Mouse (Mus musculus): Measurements from ENCODE around the gene Wdr95. TPM values are rescaled to one million over a fixed set of nuclear protein-coding genes. Genes with fewer than 3 reads are reported as not detected.

Gene Wdr95
- total RNA-seq, 2 experiments from 2014 or later = 0.30 TPM; not detected in 1

DNA sequence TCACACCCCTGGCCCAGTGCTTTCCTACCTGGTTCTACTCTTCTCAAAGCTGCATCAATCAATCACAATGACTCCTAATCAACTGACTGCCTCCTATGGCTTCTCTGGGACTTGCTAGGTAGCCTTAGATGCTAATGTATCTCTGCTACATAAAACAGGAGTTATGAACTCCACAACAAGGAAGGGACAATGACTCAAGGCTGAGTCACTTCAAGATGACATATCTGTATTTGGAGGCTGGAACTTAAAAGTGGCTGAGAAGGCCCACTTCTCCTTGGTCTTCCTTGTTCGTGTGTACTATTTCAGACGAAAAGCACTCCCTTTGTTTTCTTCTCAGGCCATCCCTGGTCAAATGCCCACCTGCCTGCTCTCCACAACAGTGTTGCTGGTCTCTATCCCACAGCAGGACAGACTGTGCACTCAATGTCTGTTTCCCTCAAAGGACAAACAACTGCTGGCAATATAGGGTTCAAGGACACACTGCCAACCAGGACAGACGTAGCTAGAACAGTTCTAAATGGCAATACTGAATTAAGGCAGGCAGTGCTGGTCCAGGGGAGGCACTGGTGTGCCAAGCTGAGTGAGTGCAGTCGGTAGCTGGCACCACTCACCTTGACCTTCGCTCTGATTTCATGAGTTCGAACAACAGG is 89.4 kb downstream of the Wdr95 start:
- no peak for DNase-seq

DNA sequence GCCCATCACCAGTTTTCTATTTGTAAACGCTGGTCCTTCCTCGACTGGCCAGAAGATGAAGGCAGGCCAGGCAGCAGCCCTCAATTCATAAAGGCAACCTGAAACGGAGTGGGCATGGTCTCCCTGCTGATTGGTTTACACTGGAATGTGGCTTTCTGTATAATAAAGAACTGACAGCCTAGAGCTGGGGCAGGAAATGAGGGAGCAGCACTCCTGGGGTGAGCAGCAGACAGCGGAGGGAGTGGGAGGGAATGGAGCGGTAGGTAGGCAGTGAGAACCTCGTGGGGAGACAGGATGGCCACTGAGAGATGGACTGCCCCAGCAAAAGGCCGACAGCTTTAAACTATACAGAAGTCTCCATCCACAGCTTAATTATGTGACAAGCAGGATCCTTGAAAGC is 93.7 kb downstream of the Wdr95 start:
- intact Hi-C loops (cut with DNase I) = no loop called here
- DNase-seq = no peak

More for the DNA sequence above, 89.4 kb downstream of the Wdr95 start:
- intact Hi-C loops (cut with DNase I) = no loop called here

DNA sequence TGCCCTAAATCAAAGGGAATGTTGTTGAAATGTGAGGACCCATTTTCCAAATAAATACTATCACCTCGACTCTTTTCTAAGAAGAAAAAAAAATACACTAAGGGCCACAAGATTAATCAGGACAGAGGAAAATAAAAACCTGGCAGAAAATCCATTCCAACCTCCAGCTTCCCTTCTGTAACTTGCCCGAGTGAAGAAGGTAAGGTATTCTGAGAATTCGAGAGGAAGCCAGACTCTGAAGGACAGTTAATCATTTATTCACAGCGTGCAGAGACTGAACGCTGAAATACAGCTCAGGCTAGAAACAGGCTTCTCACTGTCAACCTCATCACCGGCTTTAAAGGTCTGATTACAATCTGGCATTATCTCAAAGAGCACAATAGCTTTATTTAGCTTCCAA is 94.2 kb downstream of the Wdr95 start:
- intact Hi-C loops (cut with DNase I) = no loop called here
- DNase-seq = no peak

DNA sequence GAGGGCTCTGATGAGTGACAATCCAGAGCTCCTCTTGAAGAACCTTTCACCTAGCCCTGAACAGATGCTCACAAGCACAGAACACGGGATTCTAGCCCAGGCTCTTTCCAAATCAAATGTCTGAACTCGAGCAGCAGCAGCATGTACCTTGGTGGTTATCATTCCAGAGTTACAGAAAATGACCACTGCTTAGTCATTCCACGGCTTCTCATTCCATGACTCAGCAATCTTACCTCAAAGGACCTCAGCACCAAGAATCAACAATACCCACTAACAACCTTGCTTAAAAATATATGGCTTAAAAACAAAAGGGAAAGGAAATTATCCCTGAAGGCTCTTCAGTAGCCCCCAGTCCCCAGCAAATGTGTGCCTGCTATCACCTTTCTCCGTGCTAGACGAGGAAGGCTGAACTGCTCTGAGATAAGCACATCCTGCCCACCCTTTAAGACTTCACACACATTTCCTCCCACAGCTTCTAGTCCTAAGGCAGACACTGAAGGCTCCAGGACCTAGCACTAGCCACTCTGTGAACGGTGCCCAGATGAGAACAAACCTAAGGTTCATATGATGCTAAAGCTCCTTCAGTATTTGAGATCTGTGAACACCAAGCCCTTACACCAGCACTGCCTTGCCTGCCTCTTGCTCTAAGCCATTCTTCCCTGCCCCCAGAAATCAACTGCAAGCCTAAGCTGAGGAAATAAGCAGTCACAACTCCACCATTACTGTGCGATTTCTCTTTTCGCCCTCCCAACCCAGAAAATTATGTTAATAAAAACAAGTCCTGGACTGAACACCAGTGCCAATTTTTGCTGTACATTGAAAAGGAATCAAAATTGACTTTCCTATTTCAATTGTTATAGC is 95.6 kb downstream of the Wdr95 start:
- intact Hi-C loops (cut with DNase I) = no loop called here

DNA sequence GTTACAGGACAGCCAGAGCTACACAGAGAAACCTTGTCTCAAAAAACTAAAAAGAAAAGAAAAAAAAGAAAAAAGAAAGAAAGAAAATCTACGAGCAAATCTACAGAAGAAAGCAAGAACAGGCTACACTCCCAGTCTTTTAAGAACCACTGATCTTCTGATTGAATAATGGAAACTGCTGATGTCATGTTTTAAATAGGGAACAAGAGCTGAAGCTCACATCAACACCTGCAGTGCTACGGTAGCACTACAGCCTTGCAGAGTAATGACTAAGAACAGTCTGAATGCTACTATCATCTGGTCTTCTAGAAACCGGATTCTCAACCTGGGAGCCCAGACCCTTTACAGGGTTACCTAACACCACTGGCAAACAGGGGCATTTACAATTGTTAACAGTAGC is 97.1 kb downstream of the Wdr95 start:
- no peak for DNase-seq
- intact Hi-C loops (cut with DNase I) = no loop called here

More for the DNA sequence above, 95.6 kb downstream of the Wdr95 start:
- DNase-seq = no peak

DNA sequence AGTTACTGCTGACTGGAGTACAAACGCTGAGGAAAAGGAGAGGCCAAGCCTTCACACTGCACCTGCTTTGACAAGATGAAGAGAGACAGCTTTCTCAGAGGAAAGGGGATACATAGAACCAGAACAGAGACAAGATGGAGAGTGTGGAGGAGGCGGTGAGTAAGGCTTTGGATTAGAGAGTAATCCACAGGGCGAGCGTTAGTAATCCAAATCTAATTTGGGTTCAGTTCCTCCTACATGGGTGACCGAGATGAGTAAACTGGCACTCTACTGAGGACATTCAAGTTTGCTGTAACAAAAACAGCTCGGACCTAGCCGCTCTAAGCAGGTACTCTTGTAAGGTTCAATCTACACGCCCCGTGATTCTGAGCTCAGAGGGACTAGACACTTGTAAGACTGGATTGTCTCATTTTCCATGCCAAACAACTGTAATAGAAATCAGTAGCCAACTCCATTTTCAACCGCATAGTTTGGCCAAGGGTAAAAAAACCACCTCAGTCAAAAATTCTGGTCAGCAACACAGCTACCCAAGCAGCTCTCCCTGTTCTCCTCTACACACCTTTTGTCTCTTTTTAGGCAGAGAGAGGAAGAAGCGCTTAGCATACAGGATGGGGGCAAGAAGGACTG is 106.0 kb downstream of the Wdr95 start:
- intact Hi-C loops (cut with DNase I) = no loop called here
- no peak for DNase-seq

DNA sequence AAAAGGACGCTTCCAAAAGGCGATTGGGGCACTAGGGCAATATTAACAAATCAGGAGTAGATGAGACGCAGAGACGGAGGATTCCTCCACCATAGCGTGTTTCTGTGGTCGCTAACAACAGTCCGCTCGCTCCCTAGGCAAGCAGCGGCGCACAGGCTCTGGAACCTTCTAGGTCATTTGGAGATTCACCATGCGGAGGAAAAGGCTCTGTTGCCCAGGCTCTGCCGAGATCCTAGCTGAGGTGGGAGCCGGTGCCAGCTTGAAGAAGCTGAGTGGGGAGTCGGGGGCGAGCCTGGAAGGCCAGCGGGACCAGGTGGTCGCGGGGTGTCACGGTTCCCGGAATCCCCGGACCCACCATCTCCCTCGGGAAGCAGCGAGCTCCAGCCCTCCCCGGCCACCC is 107.1 kb downstream of the Wdr95 start:
- intact Hi-C loops (cut with DNase I) = no loop called here
- peak in 1 of 2 experiments; percentile 10 for DNase-seq

DNA sequence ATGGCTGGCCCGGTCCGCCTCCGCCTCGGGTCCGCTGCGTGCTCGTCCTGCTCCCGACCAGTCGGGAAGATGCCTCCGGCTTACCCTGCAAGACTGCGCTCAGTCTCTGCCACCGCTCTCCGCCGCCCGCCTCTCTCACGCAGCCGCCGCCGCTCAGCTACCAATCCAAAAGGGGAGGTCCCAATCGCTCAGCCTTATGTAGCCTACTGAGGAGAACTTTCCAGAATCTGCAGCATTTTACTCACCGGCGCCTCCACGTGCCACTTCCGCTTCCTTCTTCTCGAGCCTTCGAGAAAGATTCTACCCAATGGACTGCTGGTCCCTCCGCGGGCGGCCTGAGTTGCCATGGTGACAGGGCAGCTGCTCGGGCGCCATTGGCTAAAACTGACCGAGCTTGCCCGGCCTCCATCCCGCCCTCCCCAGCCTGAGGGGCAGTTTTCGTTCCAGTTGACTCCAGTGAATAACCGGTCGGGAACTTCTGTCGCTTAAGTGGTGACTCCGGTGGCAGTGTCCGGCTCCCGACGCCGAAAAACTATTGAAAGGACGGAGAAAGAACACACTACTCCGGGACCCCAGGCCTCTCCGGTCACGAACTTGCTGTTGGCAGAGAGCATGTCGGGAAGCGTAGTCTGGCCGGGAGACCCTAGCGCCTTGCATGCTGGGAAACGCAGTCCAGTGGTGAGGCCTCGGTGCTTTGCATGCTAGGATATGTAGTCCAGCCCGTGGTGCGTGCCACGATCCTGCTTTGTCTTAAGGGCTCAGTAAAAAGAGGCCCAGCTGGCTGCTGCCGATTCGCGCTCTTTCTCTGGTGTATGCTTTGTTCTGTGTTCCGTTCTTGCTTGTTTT is 107.8 kb downstream of the Wdr95 start, which contains the start of gene Hsph1:
Gene Hsph1 (minus strand): TSS at position 302 of the 846 bp plus-strand sequence.
- DNase-seq = peak; percentile 94 to 98
- intact Hi-C loops (cut with DNase I) = no loop called here

DNA sequence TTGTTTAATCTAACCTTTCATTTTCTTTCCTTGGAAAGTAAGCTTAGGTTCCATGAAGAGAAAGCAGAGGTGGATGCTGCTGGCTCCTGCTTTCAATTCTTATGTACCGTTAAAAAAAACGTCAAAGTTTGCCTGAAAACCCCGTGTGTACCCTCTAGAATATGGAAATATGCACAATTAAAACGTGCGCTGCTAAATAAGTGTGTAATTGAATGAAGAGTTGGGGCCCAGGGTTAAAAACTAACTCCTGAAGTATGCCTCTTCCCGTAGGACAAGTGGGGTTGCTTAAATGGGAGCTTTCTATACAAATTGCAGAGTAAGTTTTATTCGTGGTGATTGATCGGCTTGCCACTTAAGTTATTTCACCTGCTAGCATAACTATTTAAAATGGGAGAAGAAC is 108.8 kb downstream of the Wdr95 start:
- intact Hi-C loops (cut with DNase I) = no loop called here

DNA sequence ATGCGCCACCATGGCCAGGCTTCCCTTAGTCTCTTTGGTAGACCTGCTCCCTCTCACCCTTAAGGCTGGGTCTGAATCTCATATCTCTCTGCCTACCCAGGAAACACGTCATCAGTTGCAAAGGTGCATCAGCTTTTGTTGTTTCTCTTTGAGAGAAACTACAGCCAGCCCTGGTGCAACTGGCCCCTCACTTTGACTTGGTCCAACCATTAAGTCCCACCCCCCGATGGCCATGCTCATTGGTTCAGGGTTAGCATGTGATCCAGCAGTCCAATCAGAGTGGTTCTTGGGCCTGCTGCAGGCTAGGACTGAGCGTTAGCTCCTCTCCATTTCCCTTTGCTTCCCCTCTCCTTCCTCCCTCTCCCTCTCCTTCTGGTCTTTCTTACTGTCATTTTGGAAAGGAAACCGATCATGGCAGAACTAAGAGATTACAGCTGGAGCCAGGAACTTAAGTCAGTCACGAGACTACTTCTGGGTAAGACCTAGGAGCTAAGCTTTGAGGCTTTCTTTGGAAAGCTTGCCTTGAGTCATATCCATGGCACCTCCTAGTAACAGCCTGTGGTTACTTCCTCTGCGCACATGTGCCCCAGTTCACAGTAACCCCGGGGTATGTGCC is 112.9 kb downstream of the Wdr95 start:
- DNase-seq = no peak
- intact Hi-C loops (cut with DNase I) = no loop called here

More for the DNA sequence above, 108.8 kb downstream of the Wdr95 start:
- no peak for DNase-seq

DNA sequence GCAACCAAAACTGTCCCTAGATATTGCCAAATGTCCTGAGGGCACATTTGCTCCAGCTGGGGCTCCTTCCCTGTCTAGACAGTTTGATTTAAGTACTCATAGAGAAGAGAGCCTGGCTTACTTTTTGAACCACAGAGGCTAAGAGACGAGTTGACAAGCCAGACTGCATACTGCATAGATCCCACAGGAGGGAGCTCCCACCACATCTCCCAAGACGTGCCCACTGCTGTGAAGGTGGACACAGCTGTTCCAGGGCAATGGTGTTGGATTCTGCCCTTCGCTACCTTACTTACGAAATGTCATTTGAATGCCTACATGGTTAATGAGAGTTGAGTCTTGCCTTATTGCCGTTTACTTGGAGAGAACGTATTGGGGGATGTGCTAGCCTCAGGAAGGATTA is 113.9 kb downstream of the Wdr95 start:
- DNase-seq = no peak
- intact Hi-C loops (cut with DNase I) = no loop called here

DNA sequence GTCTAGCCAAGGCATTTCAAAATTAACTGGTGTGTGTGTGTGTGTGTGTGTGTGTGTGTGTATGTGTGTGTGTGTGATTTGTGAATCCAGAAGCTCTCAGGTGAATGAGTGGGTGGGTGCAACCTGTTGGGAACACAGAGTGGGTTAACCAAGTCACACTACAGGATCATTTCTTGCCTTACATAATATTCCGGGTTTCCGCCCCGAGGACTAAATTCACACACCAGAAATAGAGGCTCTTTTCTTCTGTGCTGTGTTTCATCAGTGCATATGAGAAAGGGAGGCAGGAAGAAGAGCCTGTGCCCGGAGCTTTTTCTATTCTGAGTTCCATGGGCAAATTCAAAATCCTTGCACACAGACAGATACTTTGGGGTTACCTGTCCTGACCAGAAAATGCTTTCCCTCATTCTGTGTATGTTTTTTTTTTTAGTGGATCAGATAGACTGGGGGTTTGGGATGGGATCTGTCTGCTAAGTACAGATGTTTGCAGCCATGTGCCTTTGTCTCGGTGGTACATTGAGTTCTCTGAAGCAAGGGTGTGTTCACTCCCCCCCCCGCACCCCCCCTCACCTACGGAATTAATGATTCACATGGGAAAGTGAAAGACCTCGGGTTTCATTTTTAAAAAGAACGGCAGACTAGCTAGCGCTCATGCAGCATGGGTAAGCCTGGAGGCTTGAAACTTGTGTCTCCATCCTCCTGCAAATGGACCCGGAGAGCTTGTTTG is 114.5 kb downstream of the Wdr95 start:
- intact Hi-C loops (cut with DNase I) = no loop called here
- DNase-seq = no peak

DNA sequence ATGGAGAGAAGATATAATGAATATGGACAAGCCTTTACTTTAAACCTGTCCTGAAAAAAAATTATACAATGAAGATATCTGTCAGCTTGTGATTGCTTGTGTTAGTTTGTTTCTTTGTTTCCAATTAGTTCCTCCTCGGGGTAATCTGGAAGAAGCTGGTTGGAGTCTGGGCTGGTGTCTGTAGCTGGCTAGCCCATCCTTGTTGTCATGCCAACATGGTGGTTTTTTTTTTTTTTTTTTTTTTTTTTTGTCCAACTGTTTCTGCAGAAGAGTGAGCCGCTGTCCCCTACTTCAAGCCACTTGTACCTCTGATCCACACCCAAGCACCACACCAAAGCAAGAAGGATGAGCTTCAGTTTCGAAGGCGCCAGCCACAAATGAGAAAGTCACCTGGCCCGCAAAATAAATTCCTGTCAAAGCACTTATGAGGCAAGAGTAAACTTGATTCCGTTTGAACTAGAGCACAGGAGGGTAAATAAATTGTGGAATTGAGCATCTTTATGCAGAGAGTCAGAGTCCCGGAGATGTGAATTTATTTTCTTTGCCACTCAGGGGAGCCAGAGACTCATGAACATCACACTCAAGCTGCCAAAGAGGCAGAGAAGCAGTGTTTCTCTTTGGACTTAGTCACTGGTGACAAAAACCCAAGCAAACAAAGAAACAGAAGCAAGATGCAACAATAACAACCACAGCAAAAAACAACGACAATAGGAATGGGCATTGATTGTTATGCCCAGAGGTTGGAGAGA is 119.1 kb downstream of the Wdr95 start:
- intact Hi-C loops (cut with DNase I) = no loop called here
- no peak for DNase-seq

DNA sequence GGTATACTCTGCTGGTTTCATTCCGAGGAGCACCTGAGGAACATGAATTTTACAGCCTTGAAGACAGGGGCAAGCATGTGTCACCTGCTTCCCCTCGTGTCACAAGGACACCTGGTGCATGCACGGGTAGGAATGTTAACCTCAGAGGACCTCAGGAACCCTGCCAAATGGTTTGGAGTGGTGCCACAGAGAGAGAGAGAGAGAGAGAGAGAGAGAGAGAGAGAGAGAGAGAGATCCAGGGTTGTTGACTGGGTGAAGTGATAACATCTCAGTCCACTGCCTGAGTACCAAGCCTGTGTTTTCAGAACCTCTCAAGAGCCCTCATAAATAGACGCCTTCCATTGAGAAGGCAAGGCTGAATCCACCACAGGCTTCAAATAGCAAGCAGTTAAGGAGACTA is 119.7 kb downstream of the Wdr95 start:
- intact Hi-C loops (cut with DNase I) = no loop called here

DNA sequence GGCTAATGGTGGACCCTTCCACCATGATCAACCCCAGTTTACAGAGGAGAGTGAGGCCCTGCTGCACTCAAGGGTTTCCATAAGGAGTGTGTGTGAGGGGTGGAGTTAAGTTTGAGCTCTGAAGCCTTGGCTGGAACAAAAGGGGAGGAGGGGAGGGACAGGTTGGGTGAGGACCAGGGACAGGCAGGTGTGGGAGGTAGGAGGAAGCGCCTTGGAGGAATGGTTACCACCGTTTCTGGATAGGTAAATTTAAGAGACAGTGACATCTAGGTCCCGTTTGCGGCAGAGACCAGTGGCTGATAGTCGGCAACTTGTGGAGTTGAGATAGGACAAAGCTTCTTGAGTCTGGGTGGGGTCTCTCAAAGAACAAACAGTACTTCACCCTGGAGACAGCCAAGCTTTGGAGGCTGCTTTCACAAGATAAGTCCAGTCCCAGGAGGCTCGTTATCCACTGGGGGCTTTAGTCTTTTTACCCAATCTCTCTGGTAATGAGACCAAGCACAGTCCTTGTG is 120.5 kb downstream of the Wdr95 start:
- no peak for DNase-seq
- intact Hi-C loops (cut with DNase I) = no loop called here

More for the DNA sequence above, 119.7 kb downstream of the Wdr95 start:
- no peak for DNase-seq

DNA sequence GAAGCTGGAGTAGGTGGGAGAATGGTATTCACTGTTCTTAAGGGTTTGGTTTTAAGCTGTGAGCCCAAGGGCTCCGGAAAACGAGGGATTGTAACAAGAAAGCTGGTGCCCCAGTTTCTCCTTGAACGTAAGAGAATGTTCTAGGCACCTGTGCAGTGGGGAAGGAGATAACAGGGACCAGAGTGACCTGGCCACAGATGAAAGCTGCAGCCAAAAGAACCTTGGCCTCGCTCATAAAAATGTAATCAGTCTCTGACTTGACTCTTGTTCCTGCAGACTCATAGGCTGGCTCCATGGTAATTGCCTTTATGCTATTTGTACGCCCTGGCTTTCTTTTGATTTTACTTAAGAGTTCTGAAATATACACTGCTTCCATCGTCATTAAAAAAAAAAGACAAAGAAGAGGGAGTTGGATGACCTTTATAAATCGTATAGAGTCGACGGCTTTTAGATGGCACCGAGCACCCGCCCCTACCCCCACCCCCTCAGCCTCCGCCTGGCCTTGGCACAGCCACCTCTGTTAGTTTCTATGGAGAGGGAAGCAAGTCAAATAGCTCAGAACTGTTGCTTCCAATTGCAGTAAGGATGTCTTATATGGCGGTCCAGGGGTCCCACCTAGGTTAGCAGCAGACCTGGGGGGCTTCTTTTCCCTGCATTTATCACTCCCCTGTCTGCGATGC is 121.2 kb downstream of the Wdr95 start:
- intact Hi-C loops (cut with DNase I) = no loop called here
- no peak for DNase-seq

DNA sequence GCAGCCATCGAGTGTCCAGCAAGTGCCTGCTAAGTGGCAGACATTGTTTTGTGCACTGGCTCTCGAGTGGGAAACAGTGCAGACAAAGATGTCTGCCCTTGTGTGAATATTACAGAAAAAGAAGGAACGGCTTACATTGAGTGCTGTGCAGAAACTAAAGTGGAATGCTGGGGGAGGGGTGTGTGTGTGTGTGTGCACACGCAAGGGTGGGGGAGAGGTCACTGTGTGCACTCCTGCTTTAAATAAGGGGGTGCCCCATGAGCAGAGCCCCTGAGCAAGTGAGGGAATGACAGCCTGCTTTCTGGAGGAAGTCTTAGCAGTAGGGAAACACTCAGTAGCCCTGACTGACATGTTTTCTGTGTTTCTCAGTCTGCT is 121.7 kb downstream of the Wdr95 start:
- DNase-seq = no peak
- intact Hi-C loops (cut with DNase I) = no loop called here

DNA sequence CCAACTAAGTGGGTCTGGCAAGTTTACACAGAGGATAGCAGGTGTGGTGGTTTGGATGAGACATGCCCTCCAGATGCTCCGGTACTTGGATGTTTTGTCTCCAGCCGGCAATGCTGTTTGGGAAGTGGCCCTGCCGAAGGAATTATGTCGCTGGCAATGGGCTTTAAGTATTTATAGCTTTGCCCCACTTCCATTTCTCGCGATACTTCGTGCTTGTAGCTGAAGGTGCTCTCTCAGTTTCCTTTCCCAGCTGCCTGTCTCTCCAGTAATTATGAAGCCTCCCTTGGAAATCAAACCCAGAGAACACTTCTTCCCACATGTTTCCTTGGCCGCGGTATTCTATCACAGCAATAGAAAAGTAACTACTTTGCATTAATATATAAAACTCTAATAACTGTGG is 127.2 kb downstream of the Wdr95 start:
- no peak for DNase-seq
- intact Hi-C loops (cut with DNase I) = no loop called here
